19 mouse cellular contexts compared by ENCODE assay signal in the genomic region with DNA sequence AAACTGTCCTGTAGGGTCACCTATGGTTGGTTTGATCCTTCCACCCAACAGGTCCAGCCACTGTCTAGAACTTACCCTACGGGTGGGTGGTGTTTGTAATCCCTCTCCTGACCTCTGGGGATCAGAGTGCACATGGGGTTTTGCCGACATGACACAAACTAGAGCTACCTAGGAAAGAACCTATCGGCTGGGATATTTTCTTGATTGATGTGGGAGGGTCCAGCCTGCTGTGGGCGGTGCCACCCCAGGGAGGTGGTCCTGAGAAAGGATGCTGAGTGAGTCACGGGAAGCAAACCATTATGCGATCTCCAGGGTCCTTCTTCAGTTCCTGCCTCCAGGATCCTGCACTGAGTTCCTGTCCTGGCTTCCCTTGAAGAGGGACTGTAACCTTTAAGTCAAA.
DNase-seq lines count a peak whose midpoint lies in the region; ATAC-seq and TF ChIP-seq lines count a peak whose summit lies in the region.
"Had no signal": no experiment of that assay in that cellular context is flagged by ENCODE, and none has a peak within 500 bp of the region (broad histone marks: within the 10 kb centered on the region; RNA-seq: fewer than 3 reads in every experiment).

No protein-coding gene starts in this region.

- no peak for TF ChIP-seq CTCF in liver, postnatal 0 days (IDR thresholded peaks at IDR 0.05; ENCODE audit: low read depth)

- no peak overlapping the region for H3K9ac ChIP-seq in embryonic facial prominence, embryonic 12.5 days
- H3K9ac ChIP-seq in liver, postnatal 0 days (replicated peaks), result no peak overlapping the region
- H3K9ac ChIP-seq in liver, embryonic 12.5 days, result no peak overlapping the region
- no peak overlapping the region for H3K9ac ChIP-seq in intestine, embryonic 15.5 days
- H3K9ac ChIP-seq in stomach, embryonic 16.5 days (ENCODE audit: low read length), result no peak overlapping the region
- H3K9ac ChIP-seq: forebrain, embryonic 12.5 days; hindbrain, embryonic 14.5 days; liver, embryonic 15.5 days had no signal

- 0 out of 2 replicates have a peak overlapping the region, but pooled peaks have one; percentile 1 for H3K27ac ChIP-seq in embryonic facial prominence, embryonic 12.5 days
- H3K27ac ChIP-seq in embryonic facial prominence, embryonic 10.5 days (replicated peaks), result no peak overlapping the region
- 0 out of 2 replicates have a peak overlapping the region, but pooled peaks have one; percentile 6 for H3K27ac ChIP-seq in liver, postnatal 0 days (ENCODE audit: low read depth)
- no peak overlapping the region for H3K27ac ChIP-seq in liver, embryonic 12.5 days
- H3K27ac ChIP-seq in intestine, embryonic 15.5 days, result peak overlapping the region; percentile 56
- H3K27ac ChIP-seq in stomach, embryonic 16.5 days (ENCODE audit: low read length), result peak overlapping the region; percentile 66
- H3K27ac ChIP-seq: forebrain, embryonic 12.5 days; hindbrain, embryonic 14.5 days; liver, embryonic 15.5 days had no signal

- WGBS in embryonic facial prominence, embryonic 12.5 days, result 83% methylated on average over 6 of the region's 6 CpGs
- 81% methylated on average over 6 of the region's 6 CpGs for WGBS in embryonic facial prominence, embryonic 10.5 days
- 68% methylated on average over 6 of the region's 6 CpGs for WGBS in liver, postnatal 0 days (ENCODE audit: insufficient replicate concordance)
- 76% methylated on average over 6 of the region's 6 CpGs for WGBS in liver, embryonic 12.5 days (ENCODE audit: insufficient replicate concordance)
- whole genome bisulfite sequencing in intestine, embryonic 15.5 days, result 82% methylated on average over 6 of the region's 6 CpGs
- WGBS in stomach, embryonic 16.5 days, result 82% methylated on average over 6 of the region's 6 CpGs

- no peaks in the 10 kb centered on the region for H3K27me3 ChIP-seq in embryonic facial prominence, embryonic 12.5 days
- H3K27me3 ChIP-seq in embryonic facial prominence, embryonic 10.5 days (replicated peaks; ENCODE audit: low read depth, poor library complexity, severe bottlenecking), result peaks cover 10% of the 10 kb centered on the region; the same call in 1 of the 2 replicates
- H3K27me3 ChIP-seq in liver, postnatal 0 days (ENCODE audit: insufficient read depth, low read length), result no peaks in the 10 kb centered on the region; the same call in 1 of the 2 replicates
- no peaks in the 10 kb centered on the region for H3K27me3 ChIP-seq in liver, embryonic 12.5 days (replicated peaks)
- H3K27me3 ChIP-seq in intestine, embryonic 15.5 days (replicated peaks), result no peaks in the 10 kb centered on the region
- no peaks in the 10 kb centered on the region for H3K27me3 ChIP-seq in stomach, embryonic 16.5 days (ENCODE audit: control insufficient read depth, insufficient read depth, low read length)
- H3K27me3 ChIP-seq: forebrain, embryonic 12.5 days; liver, embryonic 15.5 days had no signal

- no peak for DNase-seq in embryonic facial prominence, embryonic 10.5 days (ENCODE audit: low spot score)
- no peak for DNase-seq in liver, postnatal 0 days
- DNase-seq in right cerebral cortex, adult 18-20 months, result no peak
- DNase-seq: adrenal gland, postnatal 14 days; cerebellum, adult 8-10 months; gastrocnemius, postnatal 10 days; midbrain, embryonic 14.5 days; thymus, postnatal 36 days had no signal

- no peak for TF ChIP-seq EP300 in liver, postnatal 0 days (IDR thresholded peaks at IDR 0.05; ENCODE audit: low read depth)

- H3K4me2 ChIP-seq in embryonic facial prominence, embryonic 12.5 days (replicated peaks), result no peak overlapping the region
- H3K4me2 ChIP-seq in liver, postnatal 0 days (ENCODE audit: low read depth, low read length), result no peak overlapping the region
- H3K4me2 ChIP-seq in liver, embryonic 12.5 days, result no peak overlapping the region
- H3K4me2 ChIP-seq in intestine, embryonic 15.5 days (replicated peaks), result no peak overlapping the region
- no peak overlapping the region for H3K4me2 ChIP-seq in stomach, embryonic 16.5 days (ENCODE audit: low read depth, low read length)
- H3K4me2 ChIP-seq: forebrain, embryonic 12.5 days; hindbrain, embryonic 14.5 days; liver, embryonic 15.5 days had no signal

- H3K36me3 ChIP-seq in embryonic facial prominence, embryonic 12.5 days, result no peaks in the 10 kb centered on the region
- no peaks in the 10 kb centered on the region for H3K36me3 ChIP-seq in embryonic facial prominence, embryonic 10.5 days (replicated peaks)
- no peaks in the 10 kb centered on the region for H3K36me3 ChIP-seq in liver, postnatal 0 days (replicated peaks; ENCODE audit: insufficient read depth, low read length)
- no peaks in the 10 kb centered on the region for H3K36me3 ChIP-seq in liver, embryonic 12.5 days
- H3K36me3 ChIP-seq in intestine, embryonic 15.5 days, result no peaks in the 10 kb centered on the region
- no peaks in the 10 kb centered on the region for H3K36me3 ChIP-seq in stomach, embryonic 16.5 days (ENCODE audit: control insufficient read depth, insufficient read depth, low read length)
- H3K36me3 ChIP-seq: forebrain, embryonic 12.5 days; liver, embryonic 15.5 days had no signal

- no peaks in the 10 kb centered on the region for H3K9me3 ChIP-seq in embryonic facial prominence, embryonic 12.5 days
- H3K9me3 ChIP-seq in embryonic facial prominence, embryonic 10.5 days, result no peaks in the 10 kb centered on the region
- no peaks in the 10 kb centered on the region for H3K9me3 ChIP-seq in liver, postnatal 0 days (ENCODE audit: low read length)
- H3K9me3 ChIP-seq in liver, embryonic 12.5 days (replicated peaks), result no peaks in the 10 kb centered on the region
- H3K9me3 ChIP-seq in intestine, embryonic 15.5 days, result no peaks in the 10 kb centered on the region
- no peaks in the 10 kb centered on the region; the same call in none of the 2 replicates for H3K9me3 ChIP-seq in stomach, embryonic 16.5 days (replicated peaks; ENCODE audit: control insufficient read depth, low read length)
- H3K9me3 ChIP-seq: forebrain, embryonic 12.5 days; liver, embryonic 15.5 days had no signal

- H3K4me1 ChIP-seq in embryonic facial prominence, embryonic 12.5 days, result no peaks in the 10 kb centered on the region; the same call in 1 of the 2 replicates
- peaks cover 10% of the 10 kb centered on the region; the same call in 1 of the 2 replicates for H3K4me1 ChIP-seq in embryonic facial prominence, embryonic 10.5 days
- no peaks in the 10 kb centered on the region for H3K4me1 ChIP-seq in liver, postnatal 0 days (ENCODE audit: insufficient read depth)
- no peaks in the 10 kb centered on the region for H3K4me1 ChIP-seq in liver, embryonic 12.5 days
- H3K4me1 ChIP-seq in intestine, embryonic 15.5 days (replicated peaks), result peaks cover 11% of the 10 kb centered on the region
- peaks cover 9% of the 10 kb centered on the region for H3K4me1 ChIP-seq in stomach, embryonic 16.5 days (ENCODE audit: control insufficient read depth, insufficient read depth, low read length)
- H3K4me1 ChIP-seq: liver, embryonic 15.5 days had no signal

- no peak for ATAC-seq in embryonic facial prominence, embryonic 12.5 days (ENCODE audit: insufficient number of reproducible peaks, insufficient read depth, low FRiP score, low TSS enrichment)
- no peak for ATAC-seq in liver, postnatal 0 days
- ATAC-seq in liver, embryonic 12.5 days, result no peak
- no peak; the same call in 1 of the 2 replicates for ATAC-seq in intestine, embryonic 15.5 days
- no peak for ATAC-seq in stomach, embryonic 16.5 days (ENCODE audit: insufficient read depth, low FRiP score)
- no peak for ATAC-seq in megakaryocyte, adult 5-6 weeks (ENCODE audit: poor library complexity, severe bottlenecking)
- ATAC-seq: activated CD4-positive, CD25-positive, alpha-beta regulatory T cell, adult 4 months; CD4-positive, CD25-positive, alpha-beta regulatory T cell, adult 4 months had no signal

- H3K4me3 ChIP-seq in embryonic facial prominence, embryonic 12.5 days, result no peak overlapping the region
- no peak overlapping the region for H3K4me3 ChIP-seq in embryonic facial prominence, embryonic 10.5 days
- H3K4me3 ChIP-seq in liver, postnatal 0 days (ENCODE audit: low read depth, low read length), result no peak overlapping the region
- no peak overlapping the region for H3K4me3 ChIP-seq in liver, embryonic 12.5 days
- no peak overlapping the region for H3K4me3 ChIP-seq in intestine, embryonic 15.5 days (replicated peaks)
- no peak overlapping the region for H3K4me3 ChIP-seq in stomach, embryonic 16.5 days (replicated peaks; ENCODE audit: low read length)
- H3K4me3 ChIP-seq: forebrain, embryonic 12.5 days; liver, embryonic 15.5 days; myocyte had no signal

Comparison
In these comparisons a context has a peak if more than half of its experiments do, and no peak if none do; other contexts are left out.
1. H3K27ac ChIP-seq: peak in embryonic facial prominence, embryonic 12.5 days (single experiment), liver, postnatal 0 days (single experiment), intestine, embryonic 15.5 days (single experiment) and stomach, embryonic 16.5 days (single experiment); none in embryonic facial prominence, embryonic 10.5 days (single experiment) and liver, embryonic 12.5 days (single experiment).